Mouse (Mus musculus) midbrain, embryonic 16.5 days (tissue): ENCODE results near the gene Klrb1b. TPM values are rescaled to one million over a fixed set of nuclear protein-coding genes. Genes with fewer than 3 reads are reported as not detected.
"Not testable (repeated sequence)": the region's sequence is repeated elsewhere in the genome, so short reads cannot be mapped to it uniquely, and the experiment has no call there.

Experiments
- ATAC-seq: fragments of 200-750 bp; cut with Nextera tagmentation; 2 replicates; pipeline ENCODE4 v1.8.0; 2017; ENCODE audit warnings: moderate TSS enrichment
- H3K27ac ChIP-seq: fragments of 300-500 bp; sonication (generic); 2 replicates; pipeline ENCODE4 v1.5.1; 2014; ENCODE audit warnings: mild to moderate bottlenecking, low read length, mixed read lengths
- H3K27me3 ChIP-seq: fragments of 300-500 bp; sonication (generic); 2 replicates; pipeline ENCODE4 v1.6.1; 2014; ENCODE audit warnings: low read depth, low read length, mixed read lengths; ENCODE audit not compliant: control insufficient read depth, insufficient read depth
- H3K36me3 ChIP-seq: fragments of 300-500 bp; sonication (generic); 2 replicates; pipeline ENCODE4 v1.6.1; 2014; ENCODE audit warnings: mild to moderate bottlenecking, low read length, moderate library complexity, mixed read lengths; ENCODE audit not compliant: control insufficient read depth, insufficient read depth
- H3K4me1 ChIP-seq: fragments of 300-500 bp; sonication (generic); 2 replicates; pipeline ENCODE4 v1.6.1; 2014; ENCODE audit warnings: mild to moderate bottlenecking, low read length, mixed read lengths; ENCODE audit not compliant: control insufficient read depth, insufficient read depth
- H3K4me2 ChIP-seq: fragments of 300-500 bp; sonication (generic); 2 replicates; pipeline ENCODE4 v1.6.1; 2014; ENCODE audit warnings: mild to moderate bottlenecking, low read length, mixed read lengths
- H3K4me3 ChIP-seq: fragments of 300-500 bp; sonication (generic); 2 replicates; pipeline ENCODE4 v1.5.1; 2014; ENCODE audit warnings: low read depth, mild to moderate bottlenecking, low read length, moderate library complexity, mixed read lengths
- H3K9ac ChIP-seq: fragments of 300-500 bp; sonication (generic); 2 replicates; pipeline ENCODE4 v1.6.1; 2014; ENCODE audit warnings: low read depth, low read length, mixed read lengths
- H3K9me3 ChIP-seq: fragments of 300-500 bp; sonication (generic); replicated peaks from 2 replicates; pipeline ENCODE4 v1.6.1; 2014; ENCODE audit warnings: mild to moderate bottlenecking, low read length, mixed read lengths; ENCODE audit not compliant: control insufficient read depth, poor library complexity, severe bottlenecking
- WGBS: fragments of 180-500 bp; shearing (Covaris S2); extraction: QIAGEN DNeasy Blood & Tissue Kit; methylation state at CpG from one replicate; pipeline ENCODE4 v1.1.7; 2014; 5-methylcytosine and 5-hydroxymethylcytosine counted together
- polyA plus RNA-seq: library from polyadenylated mRNA; unstranded; fragments of >200 nt; fragmentation: Nextera tagmentation; extraction: Ambion mirVana; gene quantifications from 2 replicates; pipeline ENCODE4 v1.2.1, GENCODE M21; 2015

Gene Klrb1b
- polyA plus RNA-seq, 1 experiment from 2014 or later = not detected

DNA sequence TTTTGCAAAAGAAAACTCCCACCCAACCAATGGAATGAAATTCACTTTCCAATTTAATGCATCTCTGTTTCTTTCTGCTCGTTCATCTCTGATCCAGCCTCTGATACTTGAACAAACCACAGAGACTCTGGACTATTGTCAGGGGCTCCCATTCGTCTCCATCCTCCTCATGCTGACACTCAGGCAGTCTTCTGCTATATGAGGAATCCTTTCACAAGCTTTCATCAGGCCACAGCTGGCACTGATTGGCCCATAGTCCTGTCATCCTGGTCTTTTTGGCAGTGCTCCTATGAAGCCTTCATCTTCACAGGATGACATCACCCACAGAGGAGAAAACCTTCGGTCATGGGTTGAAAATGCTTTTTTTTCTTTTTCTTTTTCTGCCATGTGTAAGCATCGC lies 58.1 kb downstream of the Klrb1b start:
- 78% methylated on average over 4 of the region's 4 CpGs for WGBS
- Histone ChIP-seq H3K4me1 (no peaks in the 10 kb centered on the region), H3K27me3 (no peaks in the 10 kb centered on the region), H3K9me3 (no peaks in the 10 kb centered on the region), H3K4me2 (no peak overlapping the region), H3K36me3 (no peaks in the 10 kb centered on the region), H3K27ac (no peak overlapping the region), H3K4me3 (no peak overlapping the region), H3K9ac (no peak overlapping the region)
- no peak for ATAC-seq

DNA sequence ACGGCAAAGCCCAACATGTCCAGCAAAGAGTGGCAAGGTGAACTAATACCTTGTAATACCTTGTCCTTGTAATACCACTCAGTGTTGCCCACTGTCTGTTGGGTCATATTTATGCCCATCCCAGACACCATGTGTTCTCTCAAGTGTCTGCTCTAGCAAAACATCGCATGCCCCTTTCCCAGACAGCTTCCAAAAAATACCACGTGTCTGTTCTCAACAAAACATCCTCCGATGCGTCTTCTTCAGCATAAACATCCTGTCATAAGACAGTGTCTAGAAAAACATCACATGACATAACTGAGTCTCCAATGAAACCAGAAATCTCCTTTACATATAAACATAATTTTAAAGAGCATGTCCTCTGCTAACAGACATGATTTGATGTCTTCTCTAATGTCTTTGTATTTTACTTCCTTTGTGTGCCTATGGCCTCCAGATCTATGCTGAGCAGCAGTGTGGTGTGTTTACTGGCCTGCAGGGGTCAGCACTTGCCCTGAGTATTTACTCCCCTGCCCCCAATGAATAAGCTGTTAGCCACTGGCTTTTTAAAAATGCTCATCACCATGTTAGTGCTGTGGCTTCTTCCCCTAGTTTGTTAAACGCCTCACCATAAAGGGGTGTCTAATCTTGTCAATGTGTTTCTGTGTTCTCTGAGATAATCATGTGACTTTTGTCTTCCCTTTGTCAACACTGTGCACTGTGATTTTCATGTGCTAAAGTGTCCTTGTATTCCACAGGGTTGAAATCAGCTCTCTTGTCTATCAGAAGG lies 59.5 kb downstream of the Klrb1b start:
- H3K36me3 ChIP-seq, H3K4me3 ChIP-seq, ATAC-seq, H3K4me1 ChIP-seq, H3K9ac ChIP-seq, H3K4me2 ChIP-seq, H3K9me3 ChIP-seq, H3K27me3 ChIP-seq: not testable (repeated sequence)
- peak overlapping the region; percentile 36 for H3K27ac ChIP-seq
- 62% methylated on average over 6 of the region's 6 CpGs for WGBS

DNA sequence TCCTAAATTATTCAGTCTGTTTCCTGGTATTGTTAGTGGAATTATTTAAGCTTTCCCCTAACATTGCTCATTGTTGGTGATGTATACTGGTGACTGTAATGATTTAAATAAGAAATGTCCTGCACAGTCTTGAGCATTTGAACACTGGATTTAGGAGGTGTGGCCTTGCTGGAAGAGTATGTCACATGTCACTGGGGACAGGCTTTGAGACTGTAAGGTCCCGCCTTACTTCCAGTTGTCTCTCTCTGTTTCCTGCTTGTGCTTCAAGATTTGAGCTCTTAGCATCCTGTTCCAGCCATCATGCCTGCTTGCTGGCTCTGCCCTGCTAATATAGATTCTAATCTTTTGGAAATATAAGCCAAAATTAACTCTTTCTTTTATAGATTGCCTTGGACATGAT lies 60.9 kb downstream of the Klrb1b start:
- 74% methylated on average over 1 of the region's 1 CpGs for WGBS
- Histone ChIP-seq H3K27ac (no peak overlapping the region), H3K36me3 (no peaks in the 10 kb centered on the region), H3K4me3 (no peak overlapping the region), H3K27me3 (no peaks in the 10 kb centered on the region), H3K4me1 (0 out of 2 replicates have a peak, but pooled peaks cover 2% of the 10 kb centered on the region), H3K4me2 (no peak overlapping the region), H3K9ac (no peak overlapping the region), H3K9me3 (no peaks in the 10 kb centered on the region)
- no peak for ATAC-seq

DNA sequence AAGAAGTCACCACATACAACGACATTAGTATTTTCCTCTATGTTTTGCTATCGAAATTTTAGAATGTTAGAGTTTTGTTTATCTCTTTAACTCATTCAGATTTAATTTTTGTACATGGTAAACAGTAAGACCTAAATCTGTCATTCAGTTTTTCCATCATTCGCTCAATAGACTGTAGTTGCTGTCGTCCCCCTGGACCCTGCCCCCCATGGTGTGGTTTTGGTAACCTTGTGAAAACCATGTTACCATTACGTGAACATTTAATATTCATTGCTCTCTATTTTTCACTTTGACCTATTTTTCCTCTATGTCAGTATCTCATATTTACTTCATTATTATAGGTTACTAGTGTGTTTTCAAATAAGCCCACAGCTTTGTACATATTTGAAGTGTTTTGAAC lies 61.5 kb downstream of the Klrb1b start:
- H3K4me1 ChIP-seq = peaks cover 3% of the 10 kb centered on the region; the same call in 1 of the 2 replicates
- peak overlapping the region; percentile 49 for H3K4me2 ChIP-seq
- no peak for ATAC-seq
- H3K4me3 ChIP-seq = peak overlapping the region; percentile 39
- H3K9me3 ChIP-seq = no peaks in the 10 kb centered on the region
- H3K27me3 ChIP-seq = no peaks in the 10 kb centered on the region
- no peaks in the 10 kb centered on the region for H3K36me3 ChIP-seq
- H3K9ac ChIP-seq = peak overlapping the region; percentile 66; the same call in 1 of the 2 replicates
- peak overlapping the region; percentile 86 for H3K27ac ChIP-seq
- 13% methylated on average over 5 of the region's 5 CpGs for WGBS

DNA sequence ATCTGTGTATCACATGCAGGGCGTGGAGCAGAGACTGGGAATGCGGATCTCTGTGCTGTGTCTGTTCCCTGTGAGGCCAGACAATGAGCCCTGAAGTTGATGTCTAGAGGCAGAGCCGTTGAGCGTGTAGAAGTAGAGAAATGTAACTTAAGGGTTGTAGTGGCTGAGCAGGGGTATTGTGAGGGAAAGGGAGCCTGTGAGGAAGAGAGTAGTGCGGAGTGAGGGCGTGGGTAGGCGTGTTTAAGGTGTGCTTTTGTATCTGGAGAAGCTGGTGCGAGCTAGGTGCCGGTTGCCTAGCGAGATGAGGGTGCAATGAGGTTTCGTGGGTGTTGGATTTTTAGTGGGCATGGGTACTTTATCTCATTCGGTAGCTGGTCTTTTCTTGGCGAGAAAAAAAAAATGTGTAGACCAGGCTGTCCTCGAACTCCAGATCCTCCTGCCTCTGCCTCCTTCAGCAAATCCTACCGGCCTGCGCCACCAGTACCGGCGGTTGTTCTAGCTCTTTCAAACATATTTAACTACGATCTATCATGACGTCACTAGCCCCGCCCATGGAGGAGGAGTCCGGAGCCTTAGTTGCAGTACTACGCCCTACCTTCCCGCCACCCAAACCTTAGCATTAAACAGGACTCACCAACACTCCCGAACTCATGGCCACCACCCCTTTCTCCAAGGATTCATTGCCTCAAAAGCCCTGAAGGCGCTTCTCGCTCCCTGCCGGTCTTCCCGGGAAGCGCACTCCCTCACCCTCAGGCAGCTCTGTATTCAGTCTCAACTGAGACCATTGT lies 62.2 kb downstream of the Klrb1b start:
- Histone ChIP-seq H3K36me3 (no peaks in the 10 kb centered on the region), H3K4me3 (peak overlapping the region; percentile 39), H3K9me3 (no peaks in the 10 kb centered on the region), H3K4me2 (peak overlapping the region; percentile 49), H3K27me3 (no peaks in the 10 kb centered on the region), H3K9ac (peak overlapping the region; percentile 66), H3K27ac (peak overlapping the region; percentile 86), H3K4me1 (peaks cover 5% of the 10 kb centered on the region; the same call in 1 of the 2 replicates)
- WGBS = 2% methylated on average over 30 of the region's 30 CpGs
- ATAC-seq = peak; percentile 88

Other genes with a start within 250 kb of the Klrb1b start
- gene A2ml1, start 244.7 kb downstream of the Klrb1b start, polyA plus RNA-seq = 1.4 and 3.5 TPM in 2 replicates
- gene Klrb1a, start 202.8 kb downstream of the Klrb1b start, polyA plus RNA-seq = not detected in 2 replicates
- gene Clec2h, start 163.9 kb downstream of the Klrb1b start, polyA plus RNA-seq = not detected in 2 replicates
- gene Klrb1, start 103.3 kb downstream of the Klrb1b start, polyA plus RNA-seq = 0.90 and 1.3 TPM in 2 replicates
- gene Klrb1c, start 37.1 kb downstream of the Klrb1b start, polyA plus RNA-seq = not detected in 2 replicates
- gene Gm44511, start within 50 bp of the Klrb1b start, polyA plus RNA-seq = not detected in 2 replicates
- gene Clec2i, start 61.3 kb upstream of the Klrb1b start, polyA plus RNA-seq = not detected in 2 replicates
- gene BC035044, start 64.8 kb upstream of the Klrb1b start, polyA plus RNA-seq = 0.23 TPM in 1 of 2 replicates, not detected in the other
- gene Clec2g, start 108.0 kb upstream of the Klrb1b start, polyA plus RNA-seq = not detected in 2 replicates
- 0.80 and 0.87 TPM in 2 replicates for gene Klrb1f, start 219.6 kb upstream of the Klrb1b start, polyA plus RNA-seq